Mouse (Mus musculus): ENCODE results near the gene Thoc5.

DNA sequence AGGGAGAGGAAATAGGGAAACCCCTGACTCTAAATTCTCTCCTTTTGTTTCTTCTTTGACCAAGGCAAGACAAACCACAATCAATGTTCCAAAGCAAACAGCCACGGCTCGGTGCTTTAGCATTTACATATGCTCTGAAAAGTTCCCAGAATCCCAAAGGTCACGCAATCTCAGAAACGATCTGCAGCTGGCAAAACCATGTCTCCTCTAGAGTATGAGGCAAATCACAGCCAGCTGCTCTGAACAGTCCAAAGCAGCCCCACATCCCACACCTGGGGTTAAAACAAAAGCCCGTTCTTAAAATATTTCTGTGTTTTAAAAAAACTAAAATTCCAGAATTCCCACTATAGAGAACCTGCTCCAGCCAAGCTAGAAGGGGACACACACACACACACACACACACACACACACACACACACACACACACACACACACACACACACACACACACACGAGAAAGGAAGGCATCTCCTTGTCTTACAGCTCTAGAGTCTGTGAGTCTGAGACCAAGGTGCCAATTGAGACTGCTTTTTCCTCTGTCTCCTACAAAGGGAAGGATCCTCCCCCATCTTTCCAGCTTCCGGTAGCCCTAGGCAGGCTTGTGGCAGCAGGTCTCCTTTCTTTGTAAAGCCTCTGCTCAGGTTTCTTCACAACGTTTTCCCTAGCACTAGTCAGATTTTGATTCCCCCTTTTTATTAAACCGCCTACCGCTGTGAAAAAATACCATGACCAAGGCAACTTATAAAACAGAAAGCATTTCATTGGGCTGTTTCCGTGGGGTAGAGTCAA is 33.1 kb upstream of the Thoc5 start:
- TF ChIP-seq CTCF (IDR thresholded peaks at IDR 0.05; ENCODE audit: low read depth, low read length): no peak
- no peak for TF ChIP-seq GATA1 (IDR thresholded peaks at IDR 0.05; ENCODE audit: borderline replicate concordance, low read length)
- TF ChIP-seq POLR2AphosphoS5 (IDR thresholded peaks at IDR 0.05; ENCODE audit: insufficient replicate concordance, low read depth, low read length): no peak
